Mouse (Mus musculus) myocyte (in vitro differentiated cells): ENCODE results near the gene Itpkc.

Experiments
- CEBPB ChIP-seq: IDR thresholded peaks from 2 replicates; pipeline ENCODE4 v1.6.1; 2011; ENCODE audit warnings: mild to moderate bottlenecking, moderate library complexity; ENCODE audit not compliant: poor library complexity, insufficient read depth, severe bottlenecking
- MAX ChIP-seq: IDR thresholded peaks from one replicate; pipeline ENCODE4 v1.6.1; 2011; ENCODE audit warnings: low read depth, mild to moderate bottlenecking, control low read depth
- MYOD1 ChIP-seq, 3 experiments: IDR thresholded peaks; one replicate each; pipeline ENCODE4 v1.6.1; 2011; ENCODE audit warnings: control low read depth in 2 of 3, low read depth in 2 of 3, mild to moderate bottlenecking in 2 of 3, moderate library complexity in 1 of 3; ENCODE audit not compliant: insufficient read length in 2 of 3, control insufficient read depth in 1 of 3
- POLR2A ChIP-seq: IDR thresholded peaks from one replicate; pipeline ENCODE4 v1.6.1; 2011; ENCODE audit warnings: low read depth, mild to moderate bottlenecking, control low read depth, moderate library complexity; ENCODE audit not compliant: insufficient read length
- USF1 ChIP-seq: IDR thresholded peaks from one replicate; pipeline ENCODE4 v1.6.1; 2011; ENCODE audit warnings: low read depth, mild to moderate bottlenecking, control low read depth, moderate library complexity

GRCm38 (mm10) chr7:27243211-27243610 lies 14.8 kb upstream of the Itpkc start:
- TF ChIP-seq USF1 (no peak), CEBPB (no peak), MAX (no peak), POLR2A (no peak), MYOD1 (IDR thresholded peaks at IDR 0.05; ENCODE audit: control insufficient read depth in 1 of 3, insufficient read length in 2 of 3, low read depth in 2 of 3) (no peak)
